Mouse (Mus musculus) left cerebral cortex, adult 18-20 months (tissue): ENCODE results near the gene Stim2. TPM values are rescaled to one million over a fixed set of nuclear protein-coding genes. Genes with fewer than 3 reads are reported as not detected.

ENCODE experiments used
- DNase-seq, 2 experiments: peaks; one replicate each; pipeline ENCODE4 v3.0.0; 2021 to 2022; ENCODE audit warnings: low spot score in 2 of 2, mixed read lengths in 1 of 2
- total RNA-seq, 2 experiments: library from RNA; stranded (reverse); gene quantifications; 2 replicates each; pipeline ENCODE4 v1.2.3; 2021

The Stim2 gene
- total RNA-seq, 2 experiments from 2014 or later: 85.3 to 87.1 TPM

- DNase-seq: no peak
Observed at GRCm38 (mm10) chr5:54045523-54045922, 47.2 kb downstream of the Stim2 start.

DNA sequence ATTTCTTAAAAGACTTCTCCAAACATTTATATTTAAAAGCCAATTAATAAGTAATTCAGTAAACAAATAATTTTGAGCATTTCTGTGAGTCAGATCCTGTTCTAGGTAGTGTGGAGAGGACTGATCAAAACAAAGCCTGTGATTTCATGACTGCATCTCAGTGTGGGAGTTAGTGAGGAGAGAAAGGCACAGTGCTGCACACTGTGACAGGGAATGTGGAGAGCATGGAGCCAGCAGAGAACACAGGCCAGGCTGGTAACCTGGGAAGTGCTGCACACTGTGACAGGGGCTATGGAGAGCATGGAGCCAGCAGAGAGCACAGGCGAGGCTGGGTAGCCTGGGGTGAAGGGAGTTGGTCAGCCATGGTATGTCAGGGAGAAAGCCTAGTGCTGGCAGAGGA lies 48.1 kb downstream of the Stim2 start:
- DNase-seq: no peak

GRCm38 (mm10) chr5:54049145-54049733 lies 50.9 kb downstream of the Stim2 start:
- no peak for DNase-seq

- DNase-seq: no peak
Observed at GRCm38 (mm10) chr5:54049940-54050339, 51.6 kb downstream of the Stim2 start.

- DNase-seq: no peak
Observed at GRCm38 (mm10) chr5:54051056-54051455, 52.8 kb downstream of the Stim2 start.

GRCm38 (mm10) chr5:54052205-54052604 lies 53.9 kb downstream of the Stim2 start:
- no peak for DNase-seq

DNA sequence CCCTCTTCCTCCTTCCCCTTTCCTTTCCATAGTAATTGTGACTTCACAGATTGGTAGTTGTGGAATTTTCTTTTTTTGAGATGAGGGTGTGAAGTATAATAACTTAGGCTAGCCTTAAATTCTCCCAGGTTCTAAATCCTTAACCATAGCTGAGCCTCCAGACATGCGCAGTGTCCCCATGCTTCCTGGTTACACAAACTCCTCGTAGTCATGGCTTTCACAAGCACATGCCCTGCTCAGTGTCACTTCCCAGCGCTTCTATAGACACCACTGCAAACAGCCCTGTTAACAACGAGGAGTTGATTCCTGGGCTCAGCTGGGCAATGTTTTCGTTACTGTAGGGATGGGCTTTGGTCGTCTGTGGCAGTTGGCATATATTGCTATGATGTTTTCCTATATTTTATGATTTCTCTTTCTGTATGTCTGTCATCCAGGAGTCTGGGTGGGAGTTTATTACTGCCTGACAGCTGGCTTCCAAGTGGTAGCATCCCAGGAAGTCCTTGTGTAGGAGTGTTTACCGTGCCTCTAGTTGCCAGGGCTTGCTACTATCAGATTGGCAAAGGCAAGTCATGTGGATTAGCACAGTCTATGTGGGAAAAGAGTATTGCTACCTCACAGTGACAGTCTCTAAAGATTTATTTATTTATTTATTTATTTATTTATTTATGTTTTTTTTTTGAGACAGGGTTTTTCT lies 55.5 kb downstream of the Stim2 start:
- no peak for DNase-seq

DNA sequence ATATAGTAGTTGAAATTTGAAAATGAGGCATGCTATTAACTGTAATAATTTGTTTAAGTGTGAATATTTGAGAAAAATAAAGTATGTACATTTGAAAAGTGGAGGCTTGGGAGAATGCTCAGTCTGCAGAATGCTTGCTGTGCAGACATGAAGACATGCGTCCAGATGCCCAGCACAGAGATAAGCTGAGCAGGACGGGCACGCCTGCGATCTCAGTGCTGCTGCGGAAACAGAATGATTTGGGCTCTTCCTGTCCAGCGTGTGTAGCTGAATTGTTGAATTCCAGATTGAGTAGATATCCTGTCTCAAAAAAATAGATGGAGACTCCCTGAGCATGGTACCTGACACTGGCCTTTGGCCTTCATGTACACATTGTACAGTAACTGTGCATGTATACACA lies 58.0 kb downstream of the Stim2 start:
- no peak for DNase-seq

DNA sequence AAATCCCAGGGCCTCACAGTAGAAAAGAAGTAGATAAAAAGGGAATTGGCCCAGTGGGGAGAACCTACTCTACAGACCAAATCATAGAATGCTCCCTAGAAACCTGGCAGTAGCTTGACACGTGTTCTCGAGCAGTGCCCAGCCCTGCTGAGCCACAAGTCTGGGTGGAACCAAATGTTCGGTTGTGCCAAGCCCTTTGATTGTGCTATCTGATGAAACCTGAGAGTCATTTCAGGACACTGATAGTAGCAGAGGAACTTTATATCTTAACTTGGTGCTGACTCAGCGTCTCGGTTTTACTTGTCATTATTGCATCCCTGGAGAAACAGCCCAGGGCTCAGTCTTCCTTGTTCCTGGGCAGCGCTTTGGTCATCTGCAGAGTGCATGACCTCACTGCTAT lies 61.7 kb downstream of the Stim2 start:
- no peak for DNase-seq

- DNase-seq: peak; percentile 27 to 49
Observed at GRCm38 (mm10) chr5:54062079-54062478, 63.8 kb downstream of the Stim2 start.

GRCm38 (mm10) chr5:54067591-54067990 lies 69.3 kb downstream of the Stim2 start:
- DNase-seq: no peak

DNA sequence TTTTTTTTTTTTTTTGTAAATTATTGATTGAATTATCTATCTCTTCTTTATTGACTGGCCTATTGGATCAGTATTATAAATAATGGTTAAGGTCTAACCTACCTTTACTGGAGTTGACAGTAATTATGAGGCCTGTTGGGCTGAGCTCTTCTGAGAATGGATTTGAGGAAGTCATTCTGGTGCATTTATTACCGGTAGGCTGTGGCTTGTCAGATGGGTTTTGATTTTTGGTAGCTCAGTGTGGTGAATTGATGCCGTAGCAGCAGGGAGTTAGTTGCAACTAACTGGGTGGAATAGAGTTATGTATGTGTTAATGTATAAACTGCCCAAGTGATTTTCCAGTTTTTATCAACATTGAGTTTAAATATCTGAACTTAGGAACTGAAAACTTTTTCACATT lies 72.2 kb downstream of the Stim2 start:
- no peak for DNase-seq

DNA sequence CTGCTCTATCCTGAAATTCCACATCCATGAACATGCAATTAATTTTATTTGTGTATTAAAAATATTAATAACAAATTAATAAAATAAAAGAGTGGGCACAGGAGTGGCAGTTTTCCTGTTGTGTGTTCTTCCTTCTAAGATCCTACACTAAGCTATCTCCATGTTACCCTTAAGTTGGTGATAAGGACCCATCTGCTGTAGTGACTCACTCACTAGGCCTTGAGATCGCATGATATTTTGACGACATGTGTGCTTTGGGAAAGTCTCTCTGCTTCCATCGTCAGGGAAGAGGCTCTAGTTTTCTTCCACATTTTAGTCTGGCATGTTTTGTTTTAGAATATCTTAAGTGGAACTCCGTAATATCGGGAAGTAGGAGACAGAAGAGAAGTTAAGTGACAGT lies 73.0 kb downstream of the Stim2 start:
- no peak for DNase-seq

- no peak for DNase-seq
Observed at GRCm38 (mm10) chr5:54071705-54072104, 73.4 kb downstream of the Stim2 start.

- DNase-seq: no peak
Observed at GRCm38 (mm10) chr5:54073291-54073690, 75.0 kb downstream of the Stim2 start.

- no peak for DNase-seq
Observed at GRCm38 (mm10) chr5:54079997-54080396, 81.7 kb downstream of the Stim2 start.

DNA sequence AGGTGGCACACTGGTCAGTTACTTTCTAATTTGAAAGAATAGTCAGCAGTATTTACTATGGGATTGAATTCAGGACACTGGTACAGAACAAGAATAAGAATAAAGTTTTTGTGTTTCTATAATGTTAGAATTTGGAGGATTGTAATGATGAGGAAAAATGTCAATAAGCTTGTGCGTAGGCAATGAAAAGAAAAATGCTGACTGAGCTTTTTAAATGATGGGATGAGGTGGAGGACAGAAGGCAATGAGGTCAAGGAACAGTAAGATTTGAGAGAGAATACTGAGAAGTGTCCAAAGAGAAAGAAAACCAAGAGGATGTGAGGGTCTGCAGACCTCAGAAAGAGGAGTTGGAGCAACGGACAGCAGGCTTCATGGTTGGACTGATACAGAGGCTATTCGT lies 89.6 kb downstream of the Stim2 start:
- no peak for DNase-seq

DNA sequence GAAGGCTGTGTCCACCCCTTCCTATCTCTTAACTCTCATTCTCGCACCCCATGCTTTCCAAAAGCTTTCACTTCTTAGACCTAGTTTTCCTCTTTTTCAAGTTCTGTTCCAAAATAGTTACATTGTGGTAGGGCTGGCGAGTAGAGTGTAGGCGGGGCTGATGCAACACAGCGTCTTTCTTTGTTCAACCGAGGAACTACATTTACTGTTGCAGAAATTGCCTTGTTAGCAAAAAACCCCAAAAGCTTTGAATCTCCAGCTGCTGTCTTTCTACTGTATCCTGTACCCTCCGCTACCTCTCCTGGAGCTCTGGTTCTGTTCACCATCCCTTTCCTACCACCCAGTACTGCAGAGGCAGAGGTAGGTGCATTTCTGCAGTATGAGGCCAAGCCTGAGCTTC lies 99.9 kb downstream of the Stim2 start:
- peak; percentile 38 to 51 for DNase-seq

- peak; percentile 71 to 78 for DNase-seq
Observed at GRCm38 (mm10) chr5:54100916-54101315, 102.6 kb downstream of the Stim2 start.

DNA sequence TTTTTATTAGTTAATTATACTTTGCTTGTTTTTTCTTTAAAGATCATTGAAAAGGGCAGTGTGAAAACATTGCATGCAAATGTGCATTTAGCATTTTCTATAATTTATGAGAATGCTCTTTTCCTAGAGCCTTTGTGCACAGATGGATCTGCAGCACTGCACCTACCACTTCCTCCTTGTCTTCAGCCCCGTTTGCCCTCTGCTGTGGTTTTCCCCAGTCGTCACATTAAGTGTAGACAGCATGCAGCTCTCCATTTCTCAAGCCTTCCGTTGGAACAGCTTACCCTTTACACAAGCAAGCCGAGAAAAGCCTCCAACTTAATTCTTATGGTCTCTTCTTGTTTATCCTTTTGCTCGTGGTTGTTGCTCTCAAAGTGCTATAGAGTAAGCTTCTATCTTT lies 103.0 kb downstream of the Stim2 start:
- no peak for DNase-seq

DNA sequence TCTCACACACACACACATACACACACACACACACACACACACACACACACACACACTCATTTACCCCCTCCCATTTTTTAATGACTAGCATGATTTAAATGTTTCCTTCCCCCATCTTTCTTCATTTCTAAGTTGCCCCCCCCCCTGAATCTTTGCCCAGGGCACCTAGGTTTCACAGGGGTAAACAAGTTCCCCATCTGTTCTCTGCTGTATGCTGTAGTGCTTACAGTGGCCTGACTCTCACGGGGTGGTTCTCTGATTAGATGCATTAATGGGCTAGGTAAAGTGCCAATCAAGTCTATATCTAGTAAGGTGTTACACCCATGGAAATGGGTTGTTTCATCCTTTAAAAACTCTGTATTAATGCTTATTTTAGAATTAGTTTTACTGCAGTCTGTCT lies 103.7 kb downstream of the Stim2 start:
- DNase-seq: no peak

GRCm38 (mm10) chr5:54106669-54107068 lies 108.4 kb downstream of the Stim2 start:
- no peak for DNase-seq

DNA sequence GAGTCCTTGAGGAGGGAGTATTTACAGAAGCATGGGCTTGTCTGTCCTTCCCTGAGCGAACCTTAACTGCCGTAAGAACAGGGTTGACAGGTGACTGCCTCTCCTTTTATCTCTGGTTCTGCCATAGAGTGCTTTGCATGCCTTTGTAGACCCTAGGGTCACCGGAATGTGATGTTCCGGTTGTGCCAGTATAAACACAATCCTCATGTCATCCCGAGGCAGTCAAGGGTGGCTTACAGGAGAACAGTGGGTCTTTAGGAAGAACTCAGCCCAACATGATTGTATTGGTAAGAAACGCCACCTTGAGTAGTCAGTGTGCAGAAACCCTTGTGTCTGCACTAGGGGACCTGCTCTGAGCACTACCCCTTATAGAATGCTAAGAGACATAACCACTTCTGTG lies 108.8 kb downstream of the Stim2 start:
- no peak for DNase-seq
